Mouse (Mus musculus) retina, adult 2 months (tissue): ENCODE data around the gene Cyp2j7.
"Not testable (repeated sequence)": the region's sequence is repeated elsewhere in the genome, so short reads cannot be mapped to it uniquely, and the experiment has no call there.

Experiments
- DNase-seq: peaks from one replicate; pipeline ENCODE4 v3.0.0-alpha.2; 2012; ENCODE audit warnings: low read depth, low spot score

Gene Cyp2j7

GRCm38 (mm10) chr4:96236559-96236958 lies at the start of gene Cyp2j7:
Cyp2j7 (minus strand) TSS chr4:96236659.
- no peak for DNase-seq

GRCm38 (mm10) chr4:96276896-96277295 lies 40.4 kb upstream of the Cyp2j7 start:
- DNase-seq = not testable (repeated sequence)

- DNase-seq = peak; percentile 13
Observed at GRCm38 (mm10) chr4:96273907-96274306, 37.4 kb upstream of the Cyp2j7 start.

GRCm38 (mm10) chr4:96196701-96197100 lies 39.8 kb downstream of the Cyp2j7 start:
- no peak for DNase-seq

- DNase-seq = not testable (repeated sequence)
Observed at GRCm38 (mm10) chr4:96189321-96189720, 47.1 kb downstream of the Cyp2j7 start.

GRCm38 (mm10) chr4:96188671-96189070 lies 47.8 kb downstream of the Cyp2j7 start:
- not testable (repeated sequence) for DNase-seq

GRCm38 (mm10) chr4:96188146-96188545 lies 48.3 kb downstream of the Cyp2j7 start:
- DNase-seq = not testable (repeated sequence)

- not testable (repeated sequence) for DNase-seq
Observed at GRCm38 (mm10) chr4:96184716-96185115, 51.7 kb downstream of the Cyp2j7 start.

- DNase-seq = no peak
Observed at GRCm38 (mm10) chr4:96162839-96163238, 73.6 kb downstream of the Cyp2j7 start.

- DNase-seq = no peak
Observed at GRCm38 (mm10) chr4:96161575-96161974, 74.9 kb downstream of the Cyp2j7 start.
